Mouse (Mus musculus): ENCODE data around the gene Gm11127. TPM values are rescaled to one million over a fixed set of nuclear protein-coding genes. Genes with fewer than 3 reads are reported as not detected.

Gene Gm11127
- total and polyA plus RNA-seq, 3 experiments, result 1.5 to 6.4 TPM; not detected in 1

GRCm38 (mm10) chr17:36019519-36019918, 38.7 kb downstream of the Gm11127 start:
- peak; percentile 34 for DNase-seq (ENCODE audit: low read depth, low spot score)
- peaks cover 26 to 59% of the 10 kb centered on the region in 2 experiments for H3K4me1 ChIP-seq (ENCODE audit: control insufficient read depth in 1 of 2, insufficient read depth in 2 of 2, low read length in 2 of 2)
- TF ChIP-seq USF1 (IDR thresholded peaks at IDR 0.05; ENCODE audit: low read depth, low read length), result peak; percentile 68
- TF ChIP-seq RCOR1 (IDR thresholded peaks at IDR 0.05; ENCODE audit: low read depth, low read length), result no peak
- peak; percentile 90 for TF ChIP-seq MXI1 (IDR thresholded peaks at IDR 0.05; ENCODE audit: low read depth, low read length)
- TF ChIP-seq MYC (IDR thresholded peaks at IDR 0.05; ENCODE audit: low read depth, low read length), result peak; percentile 97
- peak; percentile 90 for TF ChIP-seq MAX (IDR thresholded peaks at IDR 0.05; ENCODE audit: low read length)
- H3K9ac ChIP-seq (ENCODE audit: control insufficient read depth, low read depth, low read length, poor library complexity, severe bottlenecking), result peak overlapping the region; percentile 60
- peak overlapping the region; percentile 52 for H3K4me3 ChIP-seq (ENCODE audit: control insufficient read depth in 1 of 2, insufficient read depth in 1 of 2, low read depth in 2 of 2, low read length in 2 of 2)
- peaks cover 77% of the 10 kb centered on the region for H3K79me2 ChIP-seq (ENCODE audit: control insufficient read depth, insufficient read depth, low read length, poor library complexity)
- peak overlapping the region; percentile 97 for H3K27ac ChIP-seq (ENCODE audit: control insufficient read depth, low read depth, low read length)
- no peaks in the 10 kb centered on the region for H3K9me3 ChIP-seq (replicated peaks; ENCODE audit: insufficient read depth, low read length)
- no peaks in the 10 kb centered on the region for H3K27me3 ChIP-seq (ENCODE audit: control insufficient read depth in 1 of 2, insufficient read depth in 2 of 2, low read length in 2 of 2)
- H3K36me3 ChIP-seq (ENCODE audit: control insufficient read depth in 1 of 2, insufficient read depth in 2 of 2, low read length in 2 of 2), result peaks cover 13 to 58% of the 10 kb centered on the region in 2 experiments

GRCm38 (mm10) chr17:36018979-36019378, 39.2 kb downstream of the Gm11127 start:
- peak overlapping the region; percentile 32 to 52; a peak in 3 of 4 replicates for H3K4me3 ChIP-seq (ENCODE audit: control insufficient read depth in 1 of 2, insufficient read depth in 1 of 2, low read depth in 2 of 2, low read length in 2 of 2)

GRCm38 (mm10) chr17:36017046-36017445, 41.1 kb downstream of the Gm11127 start:
- Histone ChIP-seq H3K9me3 (replicated peaks; ENCODE audit: insufficient read depth, low read length) (no peaks in the 10 kb centered on the region), H3K9ac (ENCODE audit: control insufficient read depth, low read depth, low read length, poor library complexity, severe bottlenecking) (no peak overlapping the region), H3K4me3 (ENCODE audit: control insufficient read depth in 1 of 2, insufficient read depth in 1 of 2, low read depth in 2 of 2, low read length in 2 of 2) (no peak overlapping the region), H3K36me3 (ENCODE audit: control insufficient read depth in 1 of 2, insufficient read depth in 2 of 2, low read length in 2 of 2) (peaks cover 15 to 40% of the 10 kb centered on the region in 2 experiments), H3K4me1 (ENCODE audit: control insufficient read depth in 1 of 2, insufficient read depth in 2 of 2, low read length in 2 of 2) (peaks cover 8 to 40% of the 10 kb centered on the region in 2 experiments), H3K79me2 (ENCODE audit: control insufficient read depth, insufficient read depth, low read length, poor library complexity) (peaks cover 62% of the 10 kb centered on the region), H3K27ac (ENCODE audit: control insufficient read depth, low read depth, low read length) (peak overlapping the region; percentile 11; the same call in 1 of the 2 replicates), H3K27me3 (ENCODE audit: control insufficient read depth in 1 of 2, insufficient read depth in 2 of 2, low read length in 2 of 2) (no peaks in the 10 kb centered on the region)
- TF ChIP-seq EP300 (IDR thresholded peaks at IDR 0.05; ENCODE audit: low read depth in 1 of 2, low read length in 2 of 2) (no peak), MXI1 (IDR thresholded peaks at IDR 0.05; ENCODE audit: low read depth, low read length) (0 out of 2 replicates have a peak, but pooled peaks have one; percentile 19)
- DNase-seq (ENCODE audit: low read depth, low spot score), result peak; percentile 48

More at GRCm38 (mm10) chr17:36018979-36019378, 39.2 kb downstream of the Gm11127 start:
- Histone ChIP-seq H3K27ac (ENCODE audit: control insufficient read depth, low read depth, low read length) (peak overlapping the region; percentile 97), H3K79me2 (ENCODE audit: control insufficient read depth, insufficient read depth, low read length, poor library complexity) (peaks cover 78% of the 10 kb centered on the region), H3K9me3 (replicated peaks; ENCODE audit: insufficient read depth, low read length) (no peaks in the 10 kb centered on the region), H3K9ac (ENCODE audit: control insufficient read depth, low read depth, low read length, poor library complexity, severe bottlenecking) (peak overlapping the region; percentile 60), H3K4me1 (ENCODE audit: control insufficient read depth in 1 of 2, insufficient read depth in 2 of 2, low read length in 2 of 2) (peaks cover 22 to 57% of the 10 kb centered on the region in 2 experiments), H3K27me3 (ENCODE audit: control insufficient read depth in 1 of 2, insufficient read depth in 2 of 2, low read length in 2 of 2) (no peaks in the 10 kb centered on the region), H3K36me3 (ENCODE audit: control insufficient read depth in 1 of 2, insufficient read depth in 2 of 2, low read length in 2 of 2) (peaks cover 15 to 58% of the 10 kb centered on the region in 2 experiments)
- peak; percentile 42 for DNase-seq (ENCODE audit: low read depth, low spot score)
- no peak for TF ChIP-seq USF2 (IDR thresholded peaks at IDR 0.05; ENCODE audit: borderline replicate concordance in 1 of 2, insufficient read depth in 1 of 2, low read depth in 1 of 2, low read length in 2 of 2)

- Histone ChIP-seq H3K4me1 (ENCODE audit: control insufficient read depth in 1 of 2, insufficient read depth in 2 of 2, low read length in 2 of 2) (peaks cover 3 to 30% of the 10 kb centered on the region in 2 experiments), H3K27me3 (ENCODE audit: control insufficient read depth in 1 of 2, insufficient read depth in 2 of 2, low read length in 2 of 2) (no peaks in the 10 kb centered on the region), H3K4me3 (ENCODE audit: control insufficient read depth in 1 of 2, insufficient read depth in 1 of 2, low read depth in 2 of 2, low read length in 2 of 2) (no peak overlapping the region), H3K9me3 (replicated peaks; ENCODE audit: insufficient read depth, low read length) (no peaks in the 10 kb centered on the region), H3K36me3 (ENCODE audit: control insufficient read depth in 1 of 2, insufficient read depth in 2 of 2, low read length in 2 of 2) (peaks cover 15 to 31% of the 10 kb centered on the region in 2 experiments), H3K27ac (ENCODE audit: control insufficient read depth, low read depth, low read length) (no peak overlapping the region), H3K9ac (ENCODE audit: control insufficient read depth, low read depth, low read length, poor library complexity, severe bottlenecking) (no peak overlapping the region), H3K79me2 (ENCODE audit: control insufficient read depth, insufficient read depth, low read length, poor library complexity) (peaks cover 53% of the 10 kb centered on the region)
- TF ChIP-seq POLR2AphosphoS5 (IDR thresholded peaks at IDR 0.05; ENCODE audit: borderline replicate concordance, low read depth, low read length) (no peak), RCOR1 (IDR thresholded peaks at IDR 0.05; ENCODE audit: low read depth, low read length) (no peak), ZKSCAN1 (IDR thresholded peaks at IDR 0.05; ENCODE audit: low read depth, low read length) (no peak), POLR2A (IDR thresholded peaks at IDR 0.05; ENCODE audit: control insufficient read depth in 1 of 2, insufficient read depth in 1 of 2, low read depth in 1 of 2, low read length in 2 of 2, poor library complexity in 1 of 2) (no peak), JUND (IDR thresholded peaks at IDR 0.05; ENCODE audit: low read depth, low read length) (no peak), TAL1 (IDR thresholded peaks at IDR 0.05; ENCODE audit: low read length) (no peak), MYC (IDR thresholded peaks at IDR 0.05; ENCODE audit: low read depth, low read length) (no peak), SMC3 (IDR thresholded peaks at IDR 0.05; ENCODE audit: low read depth, low read length) (no peak), CHD2 (IDR thresholded peaks at IDR 0.05; ENCODE audit: low read length) (no peak), MYB (IDR thresholded peaks at IDR 0.05; ENCODE audit: low read depth, low read length) (no peak), NELFE (IDR thresholded peaks at IDR 0.05; ENCODE audit: low read depth, low read length) (no peak), GABPA (IDR thresholded peaks at IDR 0.05; ENCODE audit: low read depth, low read length) (no peak), MAZ (IDR thresholded peaks at IDR 0.05; ENCODE audit: low read depth, low read length) (no peak), MXI1 (IDR thresholded peaks at IDR 0.05; ENCODE audit: low read depth, low read length) (no peak)
- peak; percentile 12 for DNase-seq (ENCODE audit: low read depth, low spot score)
Observed at GRCm38 (mm10) chr17:36014977-36015376, 43.2 kb downstream of the Gm11127 start.
